Mouse (Mus musculus) heart, embryonic 11.5 days (tissue): ENCODE data around the gene Zscan2. TPM values are rescaled to one million over a fixed set of nuclear protein-coding genes. Genes with fewer than 3 reads are reported as not detected.

Experiments used
- ATAC-seq: fragments of 200-750 bp; cut with Nextera tagmentation; replicated peaks from 2 replicates; pipeline ENCODE4 v1.8.0; 2017; ENCODE audit warnings: moderate library complexity; ENCODE audit not compliant: insufficient number of reproducible peaks, low FRiP score, low TSS enrichment
- H3K27ac ChIP-seq: fragments of 300-500 bp; sonication (generic); 2 replicates; pipeline ENCODE4 v1.5.1; 2014; ENCODE audit warnings: mild to moderate bottlenecking, low read depth, low read length
- H3K27me3 ChIP-seq: fragments of 300-500 bp; sonication (generic); 2 replicates; pipeline ENCODE4 v1.6.1; 2014; ENCODE audit warnings: mild to moderate bottlenecking, low read length, mixed read lengths; ENCODE audit not compliant: control insufficient read depth, insufficient read depth
- H3K36me3 ChIP-seq: fragments of 300-500 bp; sonication (generic); 2 replicates; pipeline ENCODE4 v1.6.1; 2014; ENCODE audit warnings: mild to moderate bottlenecking, low read length, moderate library complexity, mixed read lengths; ENCODE audit not compliant: control insufficient read depth, insufficient read depth
- H3K4me1 ChIP-seq: fragments of 300-500 bp; sonication (generic); 2 replicates; pipeline ENCODE4 v1.6.1; 2014; ENCODE audit warnings: low read length; ENCODE audit not compliant: control insufficient read depth, insufficient read depth
- H3K4me2 ChIP-seq: fragments of 300-500 bp; sonication (generic); 2 replicates; pipeline ENCODE4 v1.6.1; 2014; ENCODE audit warnings: mild to moderate bottlenecking, moderate library complexity
- H3K4me3 ChIP-seq: fragments of 300-500 bp; sonication (generic); 2 replicates; pipeline ENCODE4 v1.5.1; 2014; ENCODE audit warnings: low read depth, low read length
- H3K9ac ChIP-seq: fragments of 300-500 bp; sonication (generic); 2 replicates; pipeline ENCODE4 v1.6.1; 2014; ENCODE audit warnings: mild to moderate bottlenecking, low read depth, low read length, moderate library complexity
- H3K9me3 ChIP-seq: fragments of 300-500 bp; sonication (generic); replicated peaks from 2 replicates; pipeline ENCODE4 v1.6.1; 2016; ENCODE audit warnings: low read length; ENCODE audit not compliant: control insufficient read depth
- WGBS: fragments of 180-500 bp; shearing (Covaris S2); extraction: QIAGEN DNeasy Blood & Tissue Kit; methylation state at CpG from one replicate; pipeline ENCODE4 v1.1.7; 2014; ENCODE audit not compliant: insufficient replicate concordance; 5-methylcytosine and 5-hydroxymethylcytosine counted together
- polyA plus RNA-seq: library from polyadenylated mRNA; unstranded; fragments of >200 nt; fragmentation: Nextera tagmentation; extraction: Ambion mirVana; gene quantifications from 2 replicates; pipeline ENCODE4 v1.2.1, GENCODE M21; 2014

Zscan2 gene
- polyA plus RNA-seq, 1 experiment from 2014 or later, result 2.3 TPM

DNA sequence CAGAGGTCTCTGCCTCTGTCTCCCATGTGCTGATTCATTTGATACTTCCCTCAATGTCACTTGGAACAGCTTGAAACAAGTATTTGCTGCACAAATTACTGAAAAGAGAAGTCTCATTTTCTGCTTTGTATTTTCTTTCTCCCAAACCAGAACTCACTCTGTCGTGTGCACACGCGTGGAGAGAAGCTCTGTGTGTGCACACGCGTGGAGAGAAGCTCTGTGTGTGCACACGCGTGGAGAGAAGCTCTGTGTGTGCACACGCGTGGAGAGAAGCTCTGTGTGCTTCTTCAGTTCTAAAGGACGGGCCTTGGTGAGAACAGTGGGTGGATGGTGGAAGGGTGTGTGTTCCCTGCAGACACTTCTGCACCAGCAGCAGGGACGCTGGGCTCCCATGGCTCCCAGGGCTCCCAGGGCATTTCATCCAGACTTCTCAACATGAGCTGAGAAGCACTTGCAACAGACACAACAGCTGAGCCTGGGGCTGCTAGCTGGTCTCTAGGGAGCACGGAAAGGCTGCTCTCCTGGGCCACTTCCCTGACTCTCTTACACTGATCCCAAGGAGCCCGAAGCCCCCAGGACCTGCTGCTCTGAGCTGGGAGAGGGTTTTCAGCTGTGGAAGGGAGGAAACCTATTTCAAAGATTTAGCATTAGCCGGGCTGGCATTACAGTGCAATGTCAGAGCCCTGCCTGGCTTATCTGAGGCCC is 34.2 kb downstream of the Zscan2 start:
- WGBS, result 94% methylated on average over 14 of the region's 14 CpGs
- H3K4me1 ChIP-seq, result no peaks in the 10 kb centered on the region
- no peaks in the 10 kb centered on the region for H3K27me3 ChIP-seq
- no peak overlapping the region for H3K9ac ChIP-seq
- no peak overlapping the region for H3K27ac ChIP-seq
- H3K36me3 ChIP-seq, result peaks cover 14% of the 10 kb centered on the region
- no peak overlapping the region for H3K4me3 ChIP-seq
- no peaks in the 10 kb centered on the region for H3K9me3 ChIP-seq
- no peak overlapping the region for H3K4me2 ChIP-seq
- ATAC-seq, result no peak

DNA sequence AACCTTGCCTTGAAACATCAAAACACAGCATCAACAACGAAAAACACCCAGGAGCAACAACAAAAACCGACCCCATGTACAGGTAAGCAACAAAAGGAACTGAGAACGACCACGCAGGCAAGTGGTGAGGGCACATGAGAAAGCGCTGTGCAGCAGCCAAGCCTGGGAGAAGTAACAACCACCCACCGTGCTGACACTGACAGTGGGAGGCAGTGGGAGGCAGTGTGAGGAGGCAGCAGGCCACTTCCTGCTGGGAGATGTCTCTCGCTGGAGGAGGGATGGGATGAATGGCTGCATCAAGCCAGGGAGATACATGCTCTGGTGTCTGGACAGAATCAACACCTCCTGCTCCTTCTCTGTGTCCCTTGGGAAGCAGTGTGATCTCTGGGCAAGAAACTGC is 36.4 kb downstream of the Zscan2 start:
- 71% methylated on average over 7 of the region's 7 CpGs for WGBS

DNA sequence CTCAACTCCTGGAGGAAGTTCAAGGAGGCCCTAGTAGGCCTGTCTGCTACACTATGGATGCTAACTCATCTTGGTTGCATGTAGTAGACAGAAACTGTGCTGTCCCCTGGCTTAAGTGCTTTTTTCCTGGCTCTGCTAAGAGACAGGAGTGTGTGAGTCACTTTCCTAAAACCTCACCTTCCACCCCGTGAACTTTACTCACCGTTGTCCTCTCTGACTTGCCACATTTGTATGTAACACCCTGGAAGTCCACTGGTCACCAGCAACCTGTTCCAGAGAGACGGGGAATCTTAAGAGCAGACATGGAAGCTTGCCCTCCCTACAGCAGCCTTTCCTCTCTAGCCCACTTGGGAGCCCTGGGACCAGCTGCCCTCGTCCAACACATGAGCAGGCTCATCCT is 37.0 kb downstream of the Zscan2 start:
- 86% methylated on average over 4 of the region's 4 CpGs for WGBS

More for the DNA sequence above, 36.4 kb downstream of the Zscan2 start:
- H3K4me1 ChIP-seq, result peaks cover 3% of the 10 kb centered on the region; the same call in 1 of the 2 replicates
- no peak overlapping the region for H3K4me2 ChIP-seq
- ATAC-seq, result no peak
- H3K27ac ChIP-seq, result no peak overlapping the region
- H3K36me3 ChIP-seq, result peaks cover 6% of the 10 kb centered on the region; the same call in 1 of the 2 replicates
- H3K27me3 ChIP-seq, result no peaks in the 10 kb centered on the region
- H3K4me3 ChIP-seq, result no peak overlapping the region
- H3K9me3 ChIP-seq, result no peaks in the 10 kb centered on the region
- no peak overlapping the region for H3K9ac ChIP-seq

DNA sequence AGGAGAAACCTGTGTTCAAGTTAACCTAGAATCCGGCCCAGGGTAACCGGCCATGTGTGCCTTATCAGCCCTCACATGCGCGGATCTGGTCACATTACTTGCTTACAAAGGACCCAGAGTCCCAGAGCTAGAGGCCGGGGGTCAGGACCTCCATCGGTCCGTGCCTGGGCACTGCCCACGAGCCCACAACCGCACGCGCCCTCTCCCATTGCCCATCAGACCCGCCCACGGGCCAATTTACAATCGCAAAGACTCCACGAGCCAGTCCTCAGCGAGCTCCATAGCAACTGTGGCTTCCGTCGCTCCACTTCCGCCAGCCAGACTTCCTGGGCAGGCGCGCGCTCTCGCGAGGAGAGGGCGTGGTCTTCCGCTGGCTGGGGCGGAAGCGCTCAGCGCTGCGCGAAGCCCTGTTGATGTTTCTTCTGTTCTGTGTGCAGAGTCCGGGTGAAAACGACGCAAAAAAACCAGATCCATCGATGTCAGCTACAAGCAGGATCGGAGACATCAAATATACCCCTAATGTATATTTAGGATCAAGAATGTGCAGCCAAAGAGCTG is 40.3 kb downstream of the Zscan2 start, which contains the start of gene Wdr73:
Gene Wdr73 (minus strand): TSS at position 326 of the 558 bp plus-strand sequence.
- peak within 1 kb of the TSS; percentile 70 for H3K27ac ChIP-seq
- H3K4me3 ChIP-seq, result peak within 1 kb of the TSS; percentile 70
- ATAC-seq, result peak; percentile 86
- no peaks in the 10 kb centered on the region for H3K9me3 ChIP-seq
- peak within 1 kb of the TSS; percentile 80 for H3K4me2 ChIP-seq
- peak within 1 kb of the TSS; percentile 78 for H3K9ac ChIP-seq
- H3K27me3 ChIP-seq, result no peaks in the 10 kb centered on the region
- under 1% methylated on average over 36 of the region's 36 CpGs for WGBS
- peaks cover 8% of the 10 kb centered on the region; the same call in 1 of the 2 replicates for H3K4me1 ChIP-seq
- H3K36me3 ChIP-seq, result no peaks in the 10 kb centered on the region; the same call in 1 of the 2 replicates

More for the DNA sequence above, 37.0 kb downstream of the Zscan2 start:
- Histone ChIP-seq H3K9me3 (no peaks in the 10 kb centered on the region), H3K4me2 (no peak overlapping the region), H3K27me3 (no peaks in the 10 kb centered on the region), H3K9ac (no peak overlapping the region), H3K36me3 (peaks cover under 1% of the 10 kb centered on the region; the same call in 1 of the 2 replicates), H3K4me1 (peaks cover 3% of the 10 kb centered on the region; the same call in 1 of the 2 replicates), H3K4me3 (no peak overlapping the region), H3K27ac (no peak overlapping the region)
- ATAC-seq, result no peak

DNA sequence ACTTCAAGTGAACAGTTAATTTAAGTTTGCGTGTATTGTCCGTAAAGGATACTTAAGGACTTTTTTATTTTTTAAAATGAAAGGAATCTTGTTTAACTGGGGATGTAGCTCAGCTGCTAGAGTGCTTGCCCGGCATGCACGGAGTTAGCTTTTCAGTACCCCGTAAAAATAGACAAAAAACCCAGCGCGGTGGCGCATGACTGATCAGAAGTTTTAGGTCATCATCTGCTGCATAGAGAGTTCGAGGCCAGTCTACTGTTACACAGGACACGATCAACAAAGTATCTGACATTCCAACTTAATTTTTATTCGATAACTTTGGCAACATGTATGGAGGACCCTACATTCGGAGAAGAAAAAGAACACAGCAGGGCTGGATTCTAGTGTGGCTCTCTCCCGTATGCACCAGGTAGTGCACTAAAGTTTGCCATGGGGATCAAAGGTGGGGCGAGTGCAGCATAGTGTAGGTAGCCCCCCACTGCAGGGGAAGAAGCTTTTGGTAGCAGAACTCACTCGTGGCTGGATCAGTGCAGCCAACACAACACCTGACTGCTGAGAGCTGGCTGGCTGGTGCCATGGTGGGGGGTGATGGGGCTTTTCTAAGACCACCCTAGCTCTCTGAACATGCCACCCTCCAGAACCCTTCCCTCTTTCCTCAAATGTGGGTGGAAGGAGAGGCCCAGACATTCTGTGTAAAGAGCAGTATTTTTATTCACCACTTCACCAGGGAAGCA is 41.0 kb downstream of the Zscan2 start:
- no peak for ATAC-seq
- H3K27ac ChIP-seq, result peak overlapping the region; percentile 70
- H3K4me2 ChIP-seq, result peak overlapping the region; percentile 80
- H3K9me3 ChIP-seq, result no peaks in the 10 kb centered on the region
- peak overlapping the region; percentile 70 for H3K4me3 ChIP-seq
- WGBS, result 34% methylated on average over 15 of the region's 15 CpGs
- H3K4me1 ChIP-seq, result peaks cover 8% of the 10 kb centered on the region; the same call in 1 of the 2 replicates
- no peaks in the 10 kb centered on the region for H3K27me3 ChIP-seq
- H3K36me3 ChIP-seq, result no peaks in the 10 kb centered on the region
- peak overlapping the region; percentile 71 for H3K9ac ChIP-seq

DNA sequence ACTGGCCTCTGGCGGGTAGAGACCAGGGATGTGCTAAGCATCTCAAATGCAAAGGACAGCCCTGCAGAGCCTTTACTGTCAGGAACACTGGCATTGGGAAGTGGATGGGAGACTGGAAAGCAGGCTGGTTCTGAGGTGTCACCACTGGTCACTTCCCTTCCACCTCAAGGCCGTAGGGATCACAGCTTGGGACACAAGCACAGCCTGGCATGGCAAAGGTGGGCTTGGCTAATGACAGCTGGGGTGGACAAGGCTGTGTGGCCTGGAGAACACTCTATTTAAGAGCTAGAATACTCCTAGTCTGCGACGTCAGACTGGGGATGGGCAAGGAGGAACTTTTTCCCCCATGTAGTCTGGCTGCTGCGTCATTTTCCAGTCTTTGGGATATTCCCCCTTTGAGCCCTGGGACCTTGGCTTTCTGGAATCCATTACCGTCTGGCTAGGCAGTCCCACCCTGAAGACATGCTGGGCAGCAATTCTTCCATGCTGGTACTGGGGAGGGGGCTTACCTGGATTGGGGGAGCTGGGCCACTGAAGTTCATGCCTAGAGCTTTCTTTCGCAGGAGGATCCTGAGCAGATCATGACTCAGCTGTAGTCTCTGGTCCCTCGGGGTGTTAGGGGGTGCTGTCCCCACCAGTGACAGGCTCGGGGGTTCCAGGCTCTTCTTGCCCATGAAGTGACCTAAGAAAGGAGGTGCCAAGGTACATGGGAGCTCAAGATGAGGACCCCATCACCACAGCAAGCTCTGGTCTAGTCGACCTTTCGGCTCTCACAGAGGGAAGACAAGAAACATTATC is 43.1 kb downstream of the Zscan2 start:
- Histone ChIP-seq H3K9me3 (no peaks in the 10 kb centered on the region), H3K4me3 (no peak overlapping the region), H3K4me1 (peaks cover 8% of the 10 kb centered on the region; the same call in 1 of the 2 replicates), H3K27ac (no peak overlapping the region), H3K9ac (no peak overlapping the region), H3K27me3 (no peaks in the 10 kb centered on the region), H3K4me2 (no peak overlapping the region; the same call in 1 of the 2 replicates), H3K36me3 (no peaks in the 10 kb centered on the region)
- 81% methylated on average over 11 of the region's 11 CpGs for WGBS
- no peak for ATAC-seq

DNA sequence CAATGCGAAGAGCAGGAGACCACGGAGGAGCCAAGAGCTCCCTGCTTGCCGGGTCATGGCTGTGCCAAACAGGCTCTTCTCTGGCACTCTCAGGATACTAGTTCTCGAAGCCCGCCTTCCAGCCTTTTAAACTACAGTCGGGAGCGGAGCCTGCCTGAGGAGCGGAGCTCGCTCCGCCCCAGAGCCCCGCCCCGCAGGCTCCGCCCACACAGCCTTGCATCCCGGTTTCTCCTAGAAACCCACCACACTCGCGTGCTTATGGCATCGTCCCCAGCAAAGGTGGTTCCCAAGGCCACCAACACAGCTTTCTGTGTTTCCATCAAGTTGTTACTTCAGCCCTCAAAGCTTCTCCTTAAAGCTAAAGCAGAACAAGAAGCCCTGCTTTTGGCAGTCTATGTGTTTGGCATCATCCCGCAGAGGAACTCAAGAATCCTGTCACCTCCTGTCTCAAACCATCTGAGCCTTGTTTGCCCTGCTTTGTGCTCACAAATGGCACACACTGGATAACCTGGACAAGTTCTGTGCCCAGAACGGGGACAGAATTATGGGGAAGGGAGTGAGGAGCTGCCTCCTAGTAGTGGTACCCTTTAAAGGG is 44.3 kb downstream of the Zscan2 start, which contains the start of gene Nmb:
Gene Nmb (minus strand): TSS at position 156 of the 595 bp plus-strand sequence.
- ATAC-seq, result no peak
- Histone ChIP-seq H3K9me3 (no peaks in the 10 kb centered on the region), H3K27me3 (no peaks in the 10 kb centered on the region), H3K4me3 (peak within 1 kb of the TSS; percentile 50), H3K9ac (peak within 1 kb of the TSS; percentile 77), H3K4me2 (peak within 1 kb of the TSS; percentile 99), H3K27ac (no peak within 1 kb of the TSS), H3K4me1 (peaks cover 8% of the 10 kb centered on the region; the same call in 1 of the 2 replicates), H3K36me3 (0 out of 2 replicates have a peak, but pooled peaks cover 2% of the 10 kb centered on the region)
- 3% methylated on average over 19 of the region's 19 CpGs for WGBS
